In the genomic region with DNA sequence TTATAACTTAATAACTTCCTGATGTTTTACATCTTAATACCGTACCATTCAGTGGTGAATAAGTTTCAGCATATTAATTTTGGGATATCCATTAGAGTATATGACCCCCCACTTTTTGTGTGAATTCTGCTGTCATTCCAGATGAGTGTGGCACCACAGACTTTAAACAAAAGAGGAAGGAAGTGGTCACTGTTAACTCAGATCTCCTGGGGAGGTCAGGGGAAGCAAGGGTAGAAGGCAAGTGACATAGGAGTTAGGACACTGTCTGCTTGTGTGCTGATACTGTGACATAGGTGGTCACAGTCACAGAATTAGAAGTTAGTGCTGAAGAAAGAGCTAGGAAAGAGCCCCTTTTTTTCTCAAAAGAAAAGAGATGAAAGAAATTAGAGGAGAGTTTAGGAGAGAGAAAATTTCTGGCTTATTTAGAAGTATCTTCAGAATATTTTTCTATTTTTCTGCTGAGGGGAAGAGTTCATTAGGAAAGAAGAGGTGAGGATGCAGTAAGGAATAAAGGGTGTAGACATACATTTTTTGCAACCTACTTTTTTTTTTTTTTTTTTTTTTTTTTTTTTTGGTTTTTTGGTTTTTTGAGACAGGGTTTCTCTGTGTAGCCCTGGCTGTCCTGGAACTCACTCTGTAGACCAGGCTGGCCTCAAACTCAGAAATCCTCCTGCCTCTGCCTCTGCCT, we compare ENCODE assay signal across 23 mouse cellular contexts. TPM values are rescaled to one million over a fixed set of nuclear protein-coding genes. Genes with fewer than 3 reads are reported as not detected.
A peak's percentile ranks its signal among the peaks of the same experiment; 100 is the strongest.
DNase-seq lines count a peak whose midpoint lies in the region; ATAC-seq and TF ChIP-seq lines count a peak whose summit lies in the region.
"Had no signal": no experiment of that assay in that cellular context is flagged by ENCODE, and none has a peak within 500 bp of the region (broad histone marks: within the 10 kb centered on the region; RNA-seq: fewer than 3 reads in every experiment).

No protein-coding gene starts in this region.

- no peak overlapping the region for H3K27ac ChIP-seq in lung, postnatal 0 days (ENCODE audit: low read length)
- H3K27ac ChIP-seq: embryonic facial prominence, embryonic 13.5 days; gastrocnemius, adult 2 months; hindbrain, embryonic 14.5 days; layer of hippocampus, adult 2 months; neural tube, embryonic 12.5 days had no signal

- no peak for TF ChIP-seq EP300 in lung, postnatal 0 days (IDR thresholded peaks at IDR 0.05)

- ATAC-seq in lung, postnatal 0 days, result no peak
- peak; percentile 73 for ATAC-seq in G1E (ENCODE audit: extremely low read depth, insufficient number of reproducible peaks, low FRiP score, poor library complexity, severe bottlenecking)
- ATAC-seq in hematopoietic stem cell, adult 5-6 weeks (replicated peaks in 1 of 2; ENCODE audit: insufficient read depth in 1 of 2, low FRiP score in 2 of 2, low TSS enrichment in 1 of 2, low read depth in 1 of 2, poor library complexity in 2 of 2, severe bottlenecking in 2 of 2), result peak; percentile 96
- ATAC-seq in monocyte, adult 5-6 weeks (replicated peaks; ENCODE audit: insufficient number of reproducible peaks, low FRiP score, low TSS enrichment, poor library complexity, severe bottlenecking), result peak; percentile 92
- ATAC-seq: forebrain, embryonic 16.5 days had no signal

- WGBS in lung, postnatal 0 days, result 68% methylated on average over 1 of the region's 1 CpGs

- no peaks in the 10 kb centered on the region for H3K9me3 ChIP-seq in lung, postnatal 0 days (ENCODE audit: low read length)
- H3K9me3 ChIP-seq in G1E (replicated peaks), result no peaks in the 10 kb centered on the region
- H3K9me3 ChIP-seq: embryonic facial prominence, embryonic 13.5 days; heart, embryonic 12.5 days; neural tube, embryonic 12.5 days had no signal

- H3K4me1 ChIP-seq in lung, postnatal 0 days (ENCODE audit: insufficient read depth, low read depth, low read length), result no peaks in the 10 kb centered on the region
- H3K4me1 ChIP-seq in G1E (ENCODE audit: insufficient read depth, low read depth, low read length), result peaks cover 15% of the 10 kb centered on the region
- H3K4me1 ChIP-seq: embryonic facial prominence, embryonic 13.5 days; heart, embryonic 12.5 days; neural tube, embryonic 12.5 days had no signal

- DNase-seq in lung, postnatal 0 days (ENCODE audit: low spot score), result peak; percentile 45
- no peak for DNase-seq in lung, adult 18-20 months
- DNase-seq in G1E (ENCODE audit: low spot score) (peak; percentile 21), MN1 (ENCODE audit: low spot score) (no peak)
- no peak for DNase-seq in gastrocnemius, postnatal 36 days
- DNase-seq in frontal cortex, postnatal 36 days (ENCODE audit: low spot score in 2 of 2), result no peak
- DNase-seq: cerebellum, adult 9-10 months; gastrocnemius, adult 2 months; heart, adult 11 months; heart, postnatal 14 days; kidney, adult 8-10 months; kidney, postnatal 14 days; layer of hippocampus, postnatal 36 days; thymus, postnatal 14 days had no signal

- no peak overlapping the region for H3K4me3 ChIP-seq in lung, postnatal 0 days (ENCODE audit: low read depth, low read length)
- H3K4me3 ChIP-seq in G1E (ENCODE audit: low read depth, low read length), result no peak overlapping the region
- H3K4me3 ChIP-seq: embryonic facial prominence, embryonic 13.5 days; gastrocnemius, adult 2 months; heart, embryonic 12.5 days; layer of hippocampus, adult 2 months; neural tube, embryonic 12.5 days had no signal

- no peaks in the 10 kb centered on the region for H3K36me3 ChIP-seq in lung, postnatal 0 days (ENCODE audit: insufficient read depth, low read length)
- peaks cover 4% of the 10 kb centered on the region for H3K36me3 ChIP-seq in G1E (replicated peaks)
- H3K36me3 ChIP-seq: embryonic facial prominence, embryonic 13.5 days; heart, embryonic 12.5 days; neural tube, embryonic 12.5 days had no signal

- no peaks in the 10 kb centered on the region for H3K27me3 ChIP-seq in lung, postnatal 0 days (replicated peaks; ENCODE audit: insufficient read depth, low read length)
- no peaks in the 10 kb centered on the region for H3K27me3 ChIP-seq in G1E (ENCODE audit: insufficient read depth, low read length)
- H3K27me3 ChIP-seq: embryonic facial prominence, embryonic 13.5 days; heart, embryonic 12.5 days; neural tube, embryonic 12.5 days had no signal

- no peak for TF ChIP-seq CTCF in lung, postnatal 0 days (IDR thresholded peaks at IDR 0.05)
- TF ChIP-seq CTCF in G1E (IDR thresholded peaks at IDR 0.05; ENCODE audit: low read depth, low read length), result no peak

- no peak overlapping the region for H3K9ac ChIP-seq in lung, postnatal 0 days (replicated peaks; ENCODE audit: low read depth)
- H3K9ac ChIP-seq: embryonic facial prominence, embryonic 13.5 days; heart, embryonic 12.5 days; hindbrain, embryonic 14.5 days; neural tube, embryonic 12.5 days had no signal

- intact Hi-C loops in gastrocnemius, postnatal 36 days (cut with DNase I), result no loop called here

- no peak overlapping the region for H3K4me2 ChIP-seq in lung, postnatal 0 days (replicated peaks; ENCODE audit: low read depth, low read length)
- H3K4me2 ChIP-seq: embryonic facial prominence, embryonic 13.5 days; heart, embryonic 12.5 days; hindbrain, embryonic 14.5 days; midbrain, embryonic 11.5 days; neural tube, embryonic 12.5 days had no signal

RNA-seq across cellular contexts. Expression of a gene that starts 23.7 kb away (rescaled TPM):
- 13.2 TPM in 2 replicates for polyA plus RNA-seq in lung, postnatal 0 days (2015; fragmentation: Nextera tagmentation; extraction: Ambion mirVana)
- 33.9 and 34.6 TPM in 2 replicates for total RNA-seq in G1E (2014; fragmentation: Nextera tagmentation)
- total RNA-seq in G1E (2017), result 12.4 and 15.1 TPM in 2 replicates
- 25.0 and 38.5 TPM in 2 replicates for polyA plus RNA-seq in G1E (2012)
- total RNA-seq in hematopoietic stem cell, adult 5-6 weeks (2017), result 45.0 and 68.9 TPM in 2 replicates
- 254 to 316 TPM (median 254 TPM) in 3 replicates for total RNA-seq in monocyte, adult 5-6 weeks (2017)
- total RNA-seq in gastrocnemius, postnatal 36 days (2021), result 10 to 100 TPM; 39.4 to 43.4 TPM

RNA-seq across cellular contexts. Expression of a gene that starts 51.0 kb away (rescaled TPM):
- 0.26 and 0.31 TPM in 2 replicates for polyA plus RNA-seq in lung, postnatal 0 days (2015; fragmentation: Nextera tagmentation; extraction: Ambion mirVana)
- total RNA-seq in G1E (2014; fragmentation: Nextera tagmentation) (0.53 and 5.1 TPM in 2 replicates), G1E (2017) (0.66 and 0.87 TPM in 2 replicates)
- 0.04 and 0.08 TPM in 2 replicates for polyA plus RNA-seq in G1E (2012)
- total RNA-seq in hematopoietic stem cell, adult 5-6 weeks (2017), result 0.88 and 1.2 TPM in 2 replicates
- total RNA-seq in monocyte, adult 5-6 weeks (2017), result 2.4 to 5.0 TPM (median 3.9 TPM) in 3 replicates
- total RNA-seq in gastrocnemius, postnatal 36 days (2021), result under 1 TPM; 0.10 TPM

Comparison
In these comparisons a context has a peak if more than half of its experiments do, and no peak if none do; other contexts are left out.
1. DNase-seq: peak in lung, postnatal 0 days (single experiment) and G1E (single experiment); none in lung, adult 18-20 months (0 of 2), gastrocnemius, postnatal 36 days (0 of 2), frontal cortex, postnatal 36 days (0 of 2) and MN1 (single experiment).